In the genomic region with DNA sequence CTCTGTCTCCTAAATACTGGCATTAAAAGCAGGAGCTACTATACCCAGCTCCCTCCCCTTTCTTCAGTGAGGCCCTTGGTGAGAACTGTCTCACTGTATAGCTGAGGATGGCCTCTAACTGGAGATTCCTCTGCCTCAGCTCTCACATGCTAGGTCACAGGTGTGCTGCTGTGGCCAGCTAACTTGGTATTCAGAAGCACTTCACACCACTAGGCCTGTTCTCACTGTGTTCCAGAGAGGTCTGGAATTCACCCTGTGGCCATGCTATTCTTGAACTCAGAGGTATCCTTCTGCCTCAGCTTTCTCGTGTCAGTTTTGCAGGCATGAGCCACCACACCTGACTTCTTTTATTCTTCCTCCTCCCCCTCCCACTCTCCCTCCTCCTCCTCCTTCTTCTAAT, we compare ENCODE assay signal across 15 mouse cellular contexts. TPM values are rescaled to one million over a fixed set of nuclear protein-coding genes. Genes with fewer than 3 reads are reported as not detected.
DNase-seq lines count a peak whose midpoint lies in the region; ATAC-seq and TF ChIP-seq lines count a peak whose summit lies in the region.
"Had no signal": no experiment of that assay in that cellular context is flagged by ENCODE, and none has a peak within 500 bp of the region (broad histone marks: within the 10 kb centered on the region; RNA-seq: fewer than 3 reads in every experiment).

No protein-coding gene starts in this region.

- H3K4me3 ChIP-seq in kidney, postnatal 0 days (replicated peaks; ENCODE audit: low read depth, low read length) = no peak overlapping the region
- H3K4me3 ChIP-seq in bone marrow macrophage, adult 2 months (ENCODE audit: insufficient read depth, low read length) = peak overlapping the region; percentile 78
- H3K4me3 ChIP-seq in liver, embryonic 14.5 days (ENCODE audit: insufficient read depth in 1 of 2, low read depth in 2 of 2, low read length in 2 of 2) = peak overlapping the region; percentile 49 to 53

- TF ChIP-seq POLR2A in bone marrow macrophage, adult 2 months (IDR thresholded peaks at IDR 0.05; ENCODE audit: borderline replicate concordance, low read depth, low read length) = 0 out of 2 replicates have a peak, but pooled peaks have one; percentile 24

- whole genome bisulfite sequencing in kidney, postnatal 0 days = 72% methylated on average over 1 of the region's 1 CpGs
- WGBS in liver, embryonic 14.5 days (ENCODE audit: insufficient replicate concordance) = 57% methylated on average over 1 of the region's 1 CpGs

- no peaks in the 10 kb centered on the region for H3K9me3 ChIP-seq in kidney, postnatal 0 days (replicated peaks; ENCODE audit: low read length)
- H3K9me3 ChIP-seq in liver, embryonic 14.5 days (ENCODE audit: control insufficient read depth, low read length) = no peaks in the 10 kb centered on the region

- intact Hi-C loops in heart, postnatal 36 days (cut with DNase I) = no loop called here

- TF ChIP-seq CTCF in kidney, postnatal 0 days (IDR thresholded peaks at IDR 0.05; ENCODE audit: low read depth) = no peak
- no peak for TF ChIP-seq CTCF in bone marrow macrophage, adult 2 months (IDR thresholded peaks at IDR 0.05; ENCODE audit: low read depth, low read length)
- TF ChIP-seq CTCF in liver, embryonic 14.5 days (IDR thresholded peaks at IDR 0.05; ENCODE audit: low read depth) = no peak

- no peak overlapping the region for H3K27ac ChIP-seq in kidney, postnatal 0 days
- H3K27ac ChIP-seq in bone marrow macrophage, adult 2 months (ENCODE audit: insufficient read depth, low read depth, low read length) = peak overlapping the region; percentile 71
- no peak overlapping the region for H3K27ac ChIP-seq in liver, embryonic 14.5 days

- no peak for ATAC-seq in kidney, postnatal 0 days (replicated peaks; ENCODE audit: low FRiP score, low read depth)
- no peak for ATAC-seq in liver, embryonic 14.5 days (ENCODE audit: insufficient read depth)
- ATAC-seq: activated CD4-positive, CD25-positive, alpha-beta regulatory T cell, adult 4 months had no signal

- H3K4me1 ChIP-seq in kidney, postnatal 0 days (replicated peaks; ENCODE audit: insufficient read depth, low read length) = peaks cover 3% of the 10 kb centered on the region; the same call in 1 of the 2 replicates
- H3K4me1 ChIP-seq in bone marrow macrophage, adult 2 months (ENCODE audit: control insufficient read depth, insufficient read depth, low read length) = peaks cover 19% of the 10 kb centered on the region
- H3K4me1 ChIP-seq in liver, embryonic 14.5 days (replicated peaks; ENCODE audit: control insufficient read depth in 2 of 2, insufficient read depth in 2 of 2, low read length in 1 of 2) = peaks cover 0 to 7% of the 10 kb centered on the region in 2 experiments; a peak in 3 of 4 replicates

- TF ChIP-seq EP300 in liver, embryonic 14.5 days (IDR thresholded peaks at IDR 0.05; ENCODE audit: low read depth) = no peak

- no peaks in the 10 kb centered on the region for H3K27me3 ChIP-seq in kidney, postnatal 0 days (ENCODE audit: insufficient read depth, low read length)
- H3K27me3 ChIP-seq in liver, embryonic 14.5 days (ENCODE audit: control insufficient read depth, insufficient read depth, low read length) = no peaks in the 10 kb centered on the region

- peak; percentile 89 for DNase-seq in heart, adult 11 months
- DNase-seq in heart, postnatal 36 days = no peak
- DNase-seq in kidney, postnatal 0 days (ENCODE audit: low spot score) = no peak
- no peak for DNase-seq in kidney, adult 8-10 months
- DNase-seq in liver, embryonic 14.5 days (ENCODE audit: low read depth in 3 of 3, low spot score in 3 of 3) = no peak
- no peak for DNase-seq in adipocyte (ENCODE audit: low spot score)
- DNase-seq in adrenal gland, adult 8-10 months = no peak
- DNase-seq: right cerebral cortex, postnatal 25 days; thymus, adult 2 months had no signal

- no peak overlapping the region for H3K9ac ChIP-seq in kidney, postnatal 0 days (ENCODE audit: low read depth, low read length)
- peak overlapping the region; percentile 9 for H3K9ac ChIP-seq in liver, embryonic 14.5 days (replicated peaks)

- 0 out of 2 replicates have a peak, but pooled peaks cover 4% of the 10 kb centered on the region for H3K36me3 ChIP-seq in kidney, postnatal 0 days (ENCODE audit: insufficient read depth, low read length)
- H3K36me3 ChIP-seq in liver, embryonic 14.5 days (replicated peaks; ENCODE audit: control insufficient read depth, insufficient read depth, low read depth) = no peaks in the 10 kb centered on the region; the same call in 1 of the 2 replicates

- peak overlapping the region; percentile 52; the same call in 1 of the 2 replicates for H3K4me2 ChIP-seq in kidney, postnatal 0 days (ENCODE audit: low read length)
- H3K4me2 ChIP-seq in liver, embryonic 14.5 days (ENCODE audit: low read depth) = peak overlapping the region; percentile 49

RNA-seq across cellular contexts. Expression of gene Selenop, which starts 4.8 kb away (rescaled TPM):
- 100 to 1,000 TPM; 404 to 453 TPM for total RNA-seq in heart, postnatal 36 days (2021)
- polyA plus RNA-seq in kidney, postnatal 0 days (2015; fragmentation: Nextera tagmentation; extraction: Ambion mirVana) = 207 and 225 TPM in 2 replicates
- 4,878 and 4,880 TPM in 2 replicates for polyA plus RNA-seq in bone marrow macrophage, adult 2 months (2012; ENCODE audit: insufficient read depth, insufficient read length, missing spikeins)
- polyA plus RNA-seq in liver, embryonic 14.5 days (2012; rRNA removed) = 205 and 242 TPM in 2 replicates
- polyA plus RNA-seq in liver, embryonic 14.5 days (2014; fragmentation: Nextera tagmentation; extraction: Ambion mirVana) = 465 and 470 TPM in 2 replicates
- 100 to 1,000 TPM; 265 to 408 (median 353) TPM for total RNA-seq in adrenal gland, adult 8-10 months (2022)

RNA-seq across cellular contexts. Expression of gene Ccdc152, which starts 30.1 kb away (rescaled TPM):
- not detected for total RNA-seq in heart, postnatal 36 days (2021)
- polyA plus RNA-seq in kidney, postnatal 0 days (2015; fragmentation: Nextera tagmentation; extraction: Ambion mirVana) = 0.58 and 0.82 TPM in 2 replicates
- polyA plus RNA-seq in bone marrow macrophage, adult 2 months (2012; ENCODE audit: insufficient read depth, insufficient read length, missing spikeins) = 11.5 and 16.2 TPM in 2 replicates
- 0.90 and 2.7 TPM in 2 replicates for polyA plus RNA-seq in liver, embryonic 14.5 days (2012; rRNA removed)
- polyA plus RNA-seq in liver, embryonic 14.5 days (2014; fragmentation: Nextera tagmentation; extraction: Ambion mirVana) = 0.56 and 0.95 TPM in 2 replicates
- not detected for total RNA-seq in adrenal gland, adult 8-10 months (2022)
- total RNA-seq: layer of hippocampus, postnatal 10 days; megakaryocyte-erythroid progenitor cell, adult 5-6 weeks; MEL had no signal
- polyA plus RNA-seq: neural tube, embryonic 11.5 days had no signal

Comparison
In these comparisons a context has a peak if more than half of its experiments do, and no peak if none do; other contexts are left out.
1. RNA of gene Selenop, which starts 4.8 kb away (polyA plus RNA-seq): 4,878 to 4,880 TPM in bone marrow macrophage, adult 2 months; 205 to 470 TPM in liver, embryonic 14.5 days and 207 to 225 TPM in kidney, postnatal 0 days; every median in the first group is over 10 times any median in the second.